Mouse (Mus musculus) left cerebral cortex, postnatal 25 days (tissue): ENCODE measurements around the gene Gm49721. TPM values are rescaled to one million over a fixed set of nuclear protein-coding genes. Genes with fewer than 3 reads are reported as not detected.
A peak's percentile ranks its signal among the peaks of the same experiment; 100 is the strongest.
"Not testable (repeated sequence)": the region's sequence is repeated elsewhere in the genome, so short reads cannot be mapped to it uniquely, and the experiment has no call there.

ENCODE experiments used
- DNase-seq, 2 experiments: peaks; one replicate each; pipeline ENCODE4 v3.0.0; 2022; ENCODE audit warnings: low spot score in 2 of 2, mixed read lengths in 1 of 2
- intact Hi-C: fragments of 180-260 bp; cut with DNase I; formaldehyde crosslinking; loops from one replicate; pipeline ENCODE4 v1.15.1; 2025
- total RNA-seq, 2 experiments: library from RNA; stranded (reverse); gene quantifications; 2 replicates each; pipeline ENCODE4 v1.2.3; 2021

The Gm49721 gene
- total RNA-seq, 2 experiments from 2014 or later, result 0.44 TPM; not detected in 1

DNA sequence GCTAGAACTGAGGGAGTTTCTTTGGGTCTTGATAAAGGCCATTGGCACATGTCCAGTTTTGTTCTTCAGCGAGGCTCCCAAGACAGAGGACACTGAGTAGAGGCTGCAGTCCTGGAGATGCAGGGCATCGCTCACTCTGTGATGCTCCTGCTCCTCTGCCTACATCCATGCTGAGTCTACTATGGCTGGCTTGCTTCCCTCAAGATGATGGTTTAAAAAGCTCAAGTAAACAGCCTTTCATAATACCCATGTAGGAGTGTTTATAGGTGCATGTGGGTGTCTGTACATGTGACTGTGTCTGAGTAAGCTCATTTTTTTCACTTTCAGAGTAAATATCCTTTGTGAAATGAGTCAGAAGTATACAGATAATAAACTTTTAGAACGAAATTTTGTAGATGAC lies 3.7 kb upstream of the Gm49721 start:
- intact Hi-C loops, DNase-seq: not testable (repeated sequence)

GRCm38 (mm10) chr17:6979380-6979779 lies 676 bp downstream of the Gm49721 start:
- intact Hi-C loops, DNase-seq: not testable (repeated sequence)

DNA sequence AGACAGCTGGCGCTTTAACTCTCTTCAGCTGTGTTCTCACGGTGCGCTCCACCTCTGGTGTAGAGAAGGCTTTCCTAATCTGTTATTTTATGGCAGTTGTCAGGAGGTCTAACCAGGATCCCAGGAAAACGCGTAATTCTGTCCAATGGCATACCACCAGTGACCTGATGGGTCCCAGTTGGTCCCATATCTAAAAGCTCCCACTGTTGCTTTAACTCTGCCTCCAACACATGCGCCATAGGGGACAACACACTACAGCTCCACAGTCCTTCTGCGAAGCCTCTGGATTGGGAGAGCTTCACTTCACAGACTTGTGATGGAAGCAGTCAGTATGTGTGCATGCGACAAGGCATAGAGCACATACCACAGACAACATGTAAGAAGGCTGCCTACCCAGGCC lies 1.4 kb downstream of the Gm49721 start:
- DNase-seq, intact Hi-C loops: not testable (repeated sequence)

DNA sequence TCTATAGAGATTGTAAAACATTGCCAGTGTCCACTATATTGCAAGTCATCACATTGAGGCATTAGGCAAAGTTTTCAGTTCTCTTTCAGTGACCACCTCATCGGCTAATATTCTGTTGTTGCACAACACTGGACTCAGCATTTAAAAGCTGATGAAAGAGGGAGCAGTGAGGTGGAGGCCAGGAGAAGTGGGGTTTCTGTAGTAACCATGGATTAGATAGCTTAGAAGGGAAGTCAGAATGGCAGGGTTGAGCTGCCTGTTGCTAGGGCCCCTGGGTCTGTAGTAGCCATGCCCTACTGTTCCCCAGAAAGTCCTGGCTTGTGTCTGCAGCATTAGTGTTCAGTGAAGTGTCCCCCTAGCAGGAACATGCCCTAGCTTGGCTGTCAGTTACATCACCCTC lies 7.4 kb downstream of the Gm49721 start:
- DNase-seq, intact Hi-C loops: not testable (repeated sequence)

GRCm38 (mm10) chr17:6995504-6995903 lies 16.8 kb downstream of the Gm49721 start:
- intact Hi-C loops, DNase-seq: not testable (repeated sequence)

DNA sequence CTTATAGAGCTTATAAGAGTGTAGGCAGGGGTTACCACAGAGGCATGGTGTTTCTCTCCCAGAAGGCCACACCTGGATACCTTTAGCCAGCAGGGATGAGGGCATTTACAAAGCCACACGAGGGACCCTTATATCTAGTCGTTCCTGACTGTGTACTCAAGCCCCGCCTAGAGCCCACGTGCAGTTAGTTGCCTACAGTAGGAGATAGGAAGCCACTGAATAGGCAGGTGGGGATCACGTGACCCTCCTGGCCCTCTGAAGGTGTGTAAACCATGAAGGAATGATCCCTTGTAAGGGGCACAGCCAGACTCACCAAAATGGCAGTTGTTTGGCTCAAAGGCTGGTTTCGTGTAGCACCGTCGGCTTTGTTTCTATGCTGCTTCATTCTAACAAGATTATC lies 18.1 kb downstream of the Gm49721 start:
- DNase-seq, intact Hi-C loops: not testable (repeated sequence)

GRCm38 (mm10) chr17:6997778-6998490 lies 19.2 kb downstream of the Gm49721 start:
- intact Hi-C loops, DNase-seq: not testable (repeated sequence)

DNA sequence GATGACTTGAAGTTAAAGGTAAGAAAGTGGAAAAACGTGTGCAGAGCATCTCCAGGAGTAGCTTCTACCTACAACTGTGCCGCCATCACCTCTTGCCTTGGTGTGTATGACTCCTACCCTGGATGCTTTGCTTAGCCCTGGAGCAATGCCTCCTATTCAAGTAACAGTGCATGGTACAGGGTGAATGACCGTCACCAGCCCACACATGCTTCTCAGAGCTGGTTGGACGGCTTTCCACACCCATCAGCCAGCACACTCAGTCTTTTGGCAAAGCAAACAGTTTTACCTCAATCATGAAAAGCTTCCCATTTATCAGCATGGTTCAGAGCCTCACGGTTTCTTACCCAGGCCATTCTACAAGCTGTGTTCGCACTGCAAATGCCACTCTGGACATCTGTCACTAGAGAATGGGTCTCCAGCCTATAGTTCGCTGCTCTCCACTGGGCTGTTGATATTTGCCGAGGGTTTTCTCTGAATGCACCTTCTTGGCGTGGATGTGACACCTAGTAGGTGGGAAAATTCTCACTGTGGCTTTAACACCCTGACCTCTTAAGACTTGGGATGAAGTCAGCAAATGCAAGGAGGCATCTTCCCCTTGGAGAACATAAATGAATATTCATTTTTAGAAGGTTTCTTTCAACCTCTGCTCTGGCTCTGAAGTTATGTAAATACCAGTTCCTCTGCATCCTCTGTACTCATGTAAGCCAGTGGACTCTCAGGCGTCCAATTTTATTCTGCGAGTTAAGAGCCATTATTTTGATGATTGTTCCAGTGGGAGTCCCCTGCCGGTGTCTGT lies 23.3 kb downstream of the Gm49721 start:
- intact Hi-C loops, result not testable (repeated sequence)

GRCm38 (mm10) chr17:7003392-7003791 lies 24.7 kb downstream of the Gm49721 start:
- DNase-seq, intact Hi-C loops: not testable (repeated sequence)

More for the DNA sequence above, 23.3 kb downstream of the Gm49721 start:
- DNase-seq, result not testable (repeated sequence)

DNA sequence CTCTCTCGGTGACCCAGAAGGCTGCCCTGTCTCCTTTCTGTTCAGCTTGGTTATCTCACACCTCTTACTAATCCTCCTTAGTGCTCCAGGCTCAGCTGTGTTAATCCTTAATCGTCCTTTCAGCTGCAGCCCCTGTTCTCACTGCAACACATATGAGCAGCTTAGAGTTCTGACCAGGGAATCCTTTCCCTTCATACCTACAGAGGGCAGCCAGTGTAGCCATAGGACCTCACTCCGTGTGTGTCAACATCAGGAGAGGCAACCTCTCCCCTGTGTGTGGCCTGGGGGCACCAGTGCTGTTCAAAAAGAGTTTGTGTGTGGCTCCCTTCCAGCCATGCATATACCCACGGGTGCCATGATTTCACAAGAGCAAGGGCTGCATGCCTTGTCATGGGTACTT lies 26.9 kb downstream of the Gm49721 start:
- DNase-seq, intact Hi-C loops: not testable (repeated sequence)

- DNase-seq, intact Hi-C loops: not testable (repeated sequence)
These were observed 30.2 kb downstream of the Gm49721 start for GRCm38 (mm10) chr17:7008885-7009284.

DNA sequence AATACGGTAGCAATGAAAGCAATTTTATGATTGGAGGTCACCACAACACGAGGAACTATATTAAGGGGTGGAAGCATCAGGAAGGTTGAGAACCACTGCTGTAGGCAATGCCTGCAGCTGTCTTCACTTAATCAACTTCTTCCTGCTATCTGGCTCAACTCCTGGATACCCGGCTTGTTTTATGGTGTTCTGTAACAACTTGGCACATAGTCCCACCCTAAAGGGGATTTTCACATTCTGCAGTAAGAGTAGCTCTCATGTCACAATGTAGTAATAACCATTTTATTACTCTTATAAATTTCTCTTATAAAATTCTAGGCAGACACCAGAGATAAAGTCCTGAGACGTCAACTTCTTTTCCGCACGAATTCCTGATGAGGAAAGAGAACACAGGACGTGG lies 30.7 kb downstream of the Gm49721 start:
- DNase-seq, intact Hi-C loops: not testable (repeated sequence)

DNA sequence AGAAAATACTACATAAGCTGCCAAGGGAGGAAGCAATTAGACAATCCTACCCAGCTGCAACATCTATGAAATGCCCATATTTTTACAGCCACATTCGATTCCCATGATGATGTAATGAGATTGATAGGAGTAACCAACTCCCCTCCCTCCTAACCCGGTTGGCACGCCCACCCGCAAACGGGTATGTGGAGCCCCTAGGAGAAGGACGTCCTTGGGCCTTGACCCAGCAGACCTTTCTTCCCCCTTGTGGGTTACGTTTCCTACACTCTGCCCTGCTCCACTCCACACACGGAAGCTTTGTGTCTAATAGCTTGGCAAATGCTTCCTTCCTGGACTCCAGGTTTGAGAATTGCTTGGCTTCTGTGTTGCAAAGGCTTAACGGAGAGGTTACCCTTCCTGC lies 31.2 kb downstream of the Gm49721 start:
- intact Hi-C loops, result not testable (repeated sequence)

GRCm38 (mm10) chr17:7014190-7014589 lies 35.5 kb downstream of the Gm49721 start:
- DNase-seq, intact Hi-C loops: not testable (repeated sequence)

More for the DNA sequence above, 31.2 kb downstream of the Gm49721 start:
- DNase-seq, result not testable (repeated sequence)

DNA sequence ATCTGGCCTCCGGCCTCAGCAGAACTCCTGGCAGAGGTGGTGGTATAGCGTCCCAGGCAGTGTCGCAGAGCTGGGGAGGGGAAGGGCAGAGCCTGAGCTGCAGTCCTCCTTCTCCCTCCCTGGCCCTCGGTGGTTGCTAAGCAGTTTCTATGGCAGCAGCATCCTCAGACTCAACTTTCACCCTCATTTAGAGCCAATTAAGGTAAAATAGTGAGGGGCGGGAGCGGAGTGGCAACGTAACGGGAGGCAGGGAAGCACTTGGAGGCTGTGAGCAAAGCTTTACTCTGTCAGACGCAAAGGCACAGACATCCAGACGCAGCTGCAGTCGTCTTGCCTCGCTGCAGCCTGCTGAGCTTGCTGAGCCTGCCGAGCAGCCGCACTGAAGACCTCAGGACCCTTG lies 46.6 kb downstream of the Gm49721 start, which contains the start of gene Gm1604a:
Gene Gm1604a, plus strand, starts transcription at position 312 of the 400 bp plus-strand sequence.
- intact Hi-C loops, result not testable (repeated sequence)
- peak in 1 of 2 experiments; percentile 30 for DNase-seq

DNA sequence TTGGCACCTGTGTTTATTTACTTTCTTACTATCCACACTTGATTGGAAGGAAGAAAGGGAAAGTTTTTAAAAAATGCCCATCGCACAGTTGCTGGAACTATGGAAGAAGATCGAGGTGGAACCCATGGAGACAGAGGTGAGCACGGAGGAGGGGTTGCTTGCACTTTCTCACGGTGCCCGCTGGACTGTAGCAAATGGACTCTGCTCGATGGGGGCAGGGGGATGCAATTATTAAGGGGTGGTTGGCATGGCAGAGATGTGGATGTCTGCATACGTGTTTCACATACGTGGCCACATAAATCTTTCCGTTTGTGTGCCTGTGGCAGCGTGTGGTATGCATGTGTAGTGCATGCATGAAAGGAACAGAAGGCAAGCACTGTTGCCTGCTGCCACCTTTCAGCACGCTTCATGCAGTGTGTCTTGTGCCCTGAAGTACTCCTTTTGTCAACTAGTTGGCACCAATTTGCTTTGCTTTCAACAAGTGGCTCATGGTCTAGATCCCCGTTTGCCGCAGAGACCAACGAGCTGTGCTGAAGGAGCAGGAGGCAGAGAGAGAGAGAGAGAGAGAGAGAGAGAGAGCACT lies 47.2 kb downstream of the Gm49721 start:
- intact Hi-C loops, DNase-seq: not testable (repeated sequence)

DNA sequence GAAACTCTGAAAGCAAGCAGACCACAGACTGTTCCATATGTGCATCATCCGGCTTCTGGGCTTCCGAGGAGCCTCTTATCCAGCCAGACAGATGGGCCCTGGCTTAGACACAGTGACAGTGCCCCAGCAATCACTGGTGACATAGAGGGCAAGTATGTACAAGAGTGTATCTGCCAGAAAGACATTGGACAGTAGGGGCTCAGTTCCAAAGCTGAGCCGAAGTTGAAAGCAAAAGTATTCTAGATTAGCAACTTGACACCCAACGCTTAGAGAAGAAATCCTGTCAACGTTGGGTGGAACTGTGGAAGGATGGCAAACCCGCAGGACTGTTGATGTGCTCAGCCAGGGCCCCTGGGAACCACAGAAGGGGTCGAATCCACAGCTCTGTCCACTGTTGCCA lies 51.5 kb downstream of the Gm49721 start:
- DNase-seq, result not testable (repeated sequence)

GRCm38 (mm10) chr17:7030622-7031174 lies 52.0 kb downstream of the Gm49721 start:
- DNase-seq, intact Hi-C loops: not testable (repeated sequence)

More for the DNA sequence above, 51.5 kb downstream of the Gm49721 start:
- intact Hi-C loops, result not testable (repeated sequence)
